ENCODE assay signal across 16 mouse cellular contexts in the genomic region with DNA sequence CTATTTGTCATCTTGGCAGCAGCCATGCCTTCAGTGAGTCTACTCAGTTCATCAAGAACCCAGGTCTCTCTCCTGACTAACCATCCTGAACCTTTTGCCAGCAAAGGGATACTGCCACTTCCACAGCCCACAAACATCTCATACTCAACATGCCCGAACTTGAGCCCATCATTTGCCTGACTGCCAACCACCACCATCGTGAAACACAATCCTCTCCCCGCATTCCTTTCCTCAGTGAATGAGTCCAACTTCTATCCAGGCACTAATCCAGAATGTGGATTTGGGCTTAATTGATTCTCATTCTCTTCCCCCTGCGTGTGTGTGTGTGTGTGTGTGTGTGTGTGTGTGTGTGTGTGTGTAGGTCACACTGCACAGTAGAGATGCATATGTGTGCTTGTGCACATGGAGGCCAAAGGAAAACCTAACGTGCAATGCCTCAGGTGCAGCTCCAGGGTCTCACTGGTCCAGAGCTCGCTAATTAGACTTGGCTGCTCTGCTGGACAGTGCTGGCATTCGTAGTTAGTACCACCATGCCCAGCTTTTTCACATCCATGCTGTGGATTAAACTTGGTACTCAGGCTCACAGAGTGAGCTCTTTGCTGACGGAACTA.
DNase-seq lines count a peak whose midpoint lies in the region; ATAC-seq and TF ChIP-seq lines count a peak whose summit lies in the region.
"Had no signal": no experiment of that assay in that cellular context is flagged by ENCODE, and none has a peak within 500 bp of the region (broad histone marks: within the 10 kb centered on the region; RNA-seq: fewer than 3 reads in every experiment).

No protein-coding gene starts in this region.

- no peak for TF ChIP-seq CTCF in hindbrain, postnatal 0 days (IDR thresholded peaks at IDR 0.05; ENCODE audit: low read depth)

- no peak overlapping the region for H3K4me3 ChIP-seq in hindbrain, postnatal 0 days (ENCODE audit: low read length)
- no peak overlapping the region for H3K4me3 ChIP-seq in hindbrain, embryonic 10.5 days
- H3K4me3 ChIP-seq in forebrain, embryonic 16.5 days (replicated peaks; ENCODE audit: low read length) = no peak overlapping the region
- H3K4me3 ChIP-seq: heart, embryonic 13.5 days; hindbrain, embryonic 13.5 days; lung, embryonic 15.5 days had no signal

- no peak overlapping the region for H3K9ac ChIP-seq in hindbrain, postnatal 0 days (replicated peaks; ENCODE audit: low read length)
- H3K9ac ChIP-seq in forebrain, embryonic 16.5 days (replicated peaks; ENCODE audit: low read depth, low read length) = no peak overlapping the region
- H3K9ac ChIP-seq: heart, embryonic 13.5 days; hindbrain, embryonic 13.5 days; lung, embryonic 15.5 days had no signal

- DNase-seq in cerebellum, postnatal 10 days = peak; percentile 45 to 56
- DNase-seq in hindbrain, postnatal 0 days (ENCODE audit: low spot score) = no peak
- DNase-seq in hindbrain, embryonic 10.5 days (ENCODE audit: low spot score) = no peak
- DNase-seq in Muller cell, postnatal 12 days (ENCODE audit: inconsistent ontology term) = peak; percentile 96
- no peak for DNase-seq in spleen, postnatal 36 days (ENCODE audit: low spot score in 2 of 2)
- no peak for DNase-seq in frontal cortex, adult 2 months (ENCODE audit: extremely low spot score in 1 of 2, low spot score in 1 of 2)
- DNase-seq: adrenal gland, adult 8-10 months; cerebellum, postnatal 36 days; gastrocnemius, postnatal 10 days; kidney, adult 9 months; right cerebral cortex, postnatal 14 days had no signal

- no peaks in the 10 kb centered on the region for H3K27me3 ChIP-seq in hindbrain, postnatal 0 days (ENCODE audit: insufficient read depth, low read length)
- H3K27me3 ChIP-seq in hindbrain, embryonic 10.5 days (ENCODE audit: insufficient read depth, poor library complexity, severe bottlenecking) = no peaks in the 10 kb centered on the region
- no peaks in the 10 kb centered on the region for H3K27me3 ChIP-seq in forebrain, embryonic 16.5 days (replicated peaks; ENCODE audit: control insufficient read depth, insufficient read depth, low read length)
- H3K27me3 ChIP-seq: heart, embryonic 13.5 days; hindbrain, embryonic 13.5 days; lung, embryonic 15.5 days had no signal

- WGBS in hindbrain, postnatal 0 days = 53% methylated on average over 8 of the region's 8 CpGs
- WGBS in hindbrain, embryonic 10.5 days = 85% methylated on average over 8 of the region's 8 CpGs
- 59% methylated on average over 8 of the region's 8 CpGs for WGBS in forebrain, embryonic 16.5 days

- no peak overlapping the region for H3K4me2 ChIP-seq in hindbrain, postnatal 0 days (ENCODE audit: low read depth, low read length)
- H3K4me2 ChIP-seq in forebrain, embryonic 16.5 days (ENCODE audit: low read length) = no peak overlapping the region
- H3K4me2 ChIP-seq: heart, embryonic 13.5 days; hindbrain, embryonic 13.5 days; lung, embryonic 15.5 days had no signal

- H3K9me3 ChIP-seq in hindbrain, postnatal 0 days (ENCODE audit: low read length) = no peaks in the 10 kb centered on the region
- no peaks in the 10 kb centered on the region for H3K9me3 ChIP-seq in hindbrain, embryonic 10.5 days
- H3K9me3 ChIP-seq in forebrain, embryonic 16.5 days (ENCODE audit: control insufficient read depth, low read length) = no peaks in the 10 kb centered on the region
- H3K9me3 ChIP-seq: heart, embryonic 13.5 days; hindbrain, embryonic 13.5 days; lung, embryonic 15.5 days had no signal

- no peak for ATAC-seq in cerebellum, adult (ENCODE audit: insufficient number of reproducible peaks, low FRiP score, low TSS enrichment)
- ATAC-seq in hindbrain, postnatal 0 days = peak; percentile 61; the same call in 1 of the 2 replicates
- ATAC-seq in forebrain, embryonic 16.5 days = peak; percentile 45

- no peak overlapping the region for H3K27ac ChIP-seq in hindbrain, postnatal 0 days
- no peak overlapping the region for H3K27ac ChIP-seq in hindbrain, embryonic 10.5 days
- no peak overlapping the region for H3K27ac ChIP-seq in forebrain, embryonic 16.5 days (ENCODE audit: low read length)
- H3K27ac ChIP-seq: heart, embryonic 13.5 days; hindbrain, embryonic 13.5 days; lung, embryonic 15.5 days had no signal

- H3K4me1 ChIP-seq in hindbrain, postnatal 0 days (ENCODE audit: insufficient read depth, low read length) = no peaks in the 10 kb centered on the region
- H3K4me1 ChIP-seq in hindbrain, embryonic 10.5 days (replicated peaks) = no peaks in the 10 kb centered on the region
- 0 out of 2 replicates have a peak, but pooled peaks cover 2% of the 10 kb centered on the region for H3K4me1 ChIP-seq in forebrain, embryonic 16.5 days (replicated peaks; ENCODE audit: control insufficient read depth, insufficient read depth, low read length)
- H3K4me1 ChIP-seq: hindbrain, embryonic 13.5 days; lung, embryonic 15.5 days had no signal

- no peaks in the 10 kb centered on the region for H3K36me3 ChIP-seq in hindbrain, postnatal 0 days (ENCODE audit: insufficient read depth, low read length)
- H3K36me3 ChIP-seq in hindbrain, embryonic 10.5 days = no peaks in the 10 kb centered on the region
- H3K36me3 ChIP-seq in forebrain, embryonic 16.5 days (ENCODE audit: control insufficient read depth, insufficient read depth) = no peaks in the 10 kb centered on the region
- H3K36me3 ChIP-seq: hindbrain, embryonic 13.5 days; lung, embryonic 15.5 days had no signal

Comparison
In these comparisons a context has a peak if more than half of its experiments do, and no peak if none do; other contexts are left out.
1. DNase-seq: peak in cerebellum, postnatal 10 days (2 of 2) and Muller cell, postnatal 12 days (single experiment); none in hindbrain, postnatal 0 days (single experiment), hindbrain, embryonic 10.5 days (single experiment), spleen, postnatal 36 days (0 of 2) and frontal cortex, adult 2 months (0 of 2).